Mouse (Mus musculus): ENCODE measurements around the gene Rtbdn.

Rtbdn gene

DNA sequence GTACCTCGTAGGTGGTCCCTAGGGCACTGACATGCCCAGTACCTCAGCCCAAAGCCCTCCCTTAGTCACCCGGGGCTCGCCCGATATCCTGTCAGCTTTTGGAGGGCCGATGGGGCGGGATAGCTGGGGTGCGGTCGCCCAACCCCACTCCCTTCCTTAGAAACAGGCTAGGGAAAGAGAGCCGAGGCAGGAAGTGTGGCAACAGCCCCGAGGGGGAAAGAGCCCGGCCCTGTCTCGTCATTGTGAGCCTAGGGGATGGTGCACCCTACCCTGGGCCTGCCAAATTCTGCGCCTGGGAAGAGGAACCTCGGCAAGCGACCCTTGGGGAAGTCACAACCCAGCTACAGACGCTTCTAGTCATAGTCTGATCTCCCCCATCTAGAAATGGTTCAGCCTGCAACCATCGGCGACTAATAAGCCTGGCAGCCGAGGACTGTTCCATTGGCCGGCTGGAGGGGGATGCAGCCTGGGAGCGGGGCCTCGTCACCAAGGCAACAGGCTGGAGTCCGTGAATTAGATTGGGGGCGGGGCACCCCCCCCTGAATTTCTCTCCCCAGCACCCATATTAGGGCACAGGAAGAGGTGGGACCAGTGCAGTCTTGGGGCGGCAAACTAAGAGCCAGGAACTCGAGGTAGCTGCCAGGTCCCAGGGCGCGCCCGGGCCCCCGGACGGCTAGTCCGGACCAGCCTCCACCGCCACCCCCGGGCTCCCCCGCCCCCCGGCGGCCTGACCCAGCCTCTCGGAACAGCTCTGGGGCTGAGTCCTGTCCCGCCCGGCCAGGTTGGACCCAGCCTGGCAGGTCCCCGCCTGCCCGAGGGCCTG, 33.0 kb downstream of the Rtbdn start:
- peak; percentile 99 for DNase-seq (ENCODE audit: low read depth, low spot score)

DNA sequence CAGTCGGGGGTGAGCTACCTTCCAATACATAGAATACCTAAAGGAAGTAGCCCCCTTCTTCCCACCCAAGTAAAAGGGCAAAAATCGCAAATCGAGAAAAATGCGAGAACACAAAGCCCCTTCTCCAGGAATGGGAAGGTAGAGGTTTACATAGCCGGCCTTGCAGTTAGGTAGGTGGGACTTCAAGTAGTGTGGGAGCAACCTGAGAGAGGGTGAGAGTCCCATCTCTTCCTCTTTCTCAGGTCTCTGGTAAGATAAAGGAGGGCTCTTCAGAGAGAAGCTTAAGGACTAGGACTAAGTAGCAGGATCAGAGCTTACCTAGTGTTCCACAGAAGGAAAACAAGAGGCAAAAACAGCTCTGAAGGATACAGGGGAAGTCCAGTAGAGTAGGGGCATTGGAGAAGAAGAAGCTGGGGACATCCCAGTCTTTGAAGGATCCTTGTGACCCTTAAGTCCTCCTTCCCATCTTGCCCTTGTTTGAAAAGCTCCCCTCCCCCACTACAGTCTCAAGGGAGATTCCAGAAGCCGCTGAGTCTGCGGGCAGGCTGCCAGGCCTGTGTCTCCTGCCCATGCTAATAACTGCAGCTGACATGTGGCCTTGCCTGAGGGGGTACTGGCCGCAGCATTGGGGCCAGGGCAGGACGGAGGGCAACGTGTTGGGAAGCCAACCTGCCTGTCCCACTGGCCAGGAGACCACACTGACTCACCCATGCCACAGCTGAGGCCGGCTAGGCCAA, 34.0 kb downstream of the Rtbdn start:
- peak; percentile 83 for DNase-seq (ENCODE audit: low read depth, low spot score)

GRCm38 (mm10) chr8:84981644-84982498, 35.1 kb downstream of the Rtbdn start:
- DNase-seq (ENCODE audit: low read depth, low spot score) = peak; percentile 44

GRCm38 (mm10) chr8:84982499-84983011, 35.8 kb downstream of the Rtbdn start:
- DNase-seq (ENCODE audit: low read depth, low spot score) = peak; percentile 82

GRCm38 (mm10) chr8:84984294-84985048, 37.7 kb downstream of the Rtbdn start:
- peak; percentile 35 for DNase-seq (ENCODE audit: low read depth, low spot score)

- DNase-seq (ENCODE audit: low read depth, low spot score) = peak; percentile 64
These were observed 38.4 kb downstream of the Rtbdn start for GRCm38 (mm10) chr8:84985049-84985683.

DNA sequence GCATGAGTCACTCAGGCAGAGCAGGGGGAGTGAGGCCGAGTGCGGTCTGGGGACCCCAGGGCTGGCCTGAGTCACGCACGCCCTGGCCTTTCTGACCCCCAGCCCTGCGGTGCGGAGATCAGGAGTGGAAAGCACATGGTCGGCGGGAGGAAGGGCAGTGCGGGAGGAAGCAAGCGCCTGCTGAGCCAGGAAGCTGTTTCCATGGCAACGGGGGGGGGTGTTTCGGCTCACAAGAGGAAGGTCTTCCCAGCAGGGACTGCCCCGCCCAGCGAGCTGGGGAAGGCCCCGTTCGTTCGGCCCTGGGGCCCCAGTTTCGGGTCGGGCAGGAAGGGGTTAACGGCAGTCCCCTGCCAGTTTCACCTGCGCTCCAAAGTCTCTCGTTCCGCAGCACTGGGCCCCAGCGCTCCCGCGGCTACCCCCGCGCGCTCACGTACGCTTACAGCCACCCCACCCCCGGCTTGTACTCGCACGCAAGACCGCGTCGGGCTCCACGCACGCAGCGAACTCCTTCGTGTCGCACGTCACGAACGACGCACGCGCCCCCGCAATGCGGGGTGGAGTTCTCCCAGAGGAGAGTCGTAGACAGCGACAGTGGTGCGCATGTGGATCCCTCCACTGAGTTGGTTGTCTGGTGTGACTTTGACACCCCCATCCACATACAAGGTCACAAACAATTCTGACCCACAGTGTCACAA, 39.0 kb downstream of the Rtbdn start:
- peak; percentile 98 for DNase-seq (ENCODE audit: low read depth, low spot score)

GRCm38 (mm10) chr8:84986379-84986945, 39.7 kb downstream of the Rtbdn start:
- DNase-seq (ENCODE audit: low read depth, low spot score) = no peak

DNA sequence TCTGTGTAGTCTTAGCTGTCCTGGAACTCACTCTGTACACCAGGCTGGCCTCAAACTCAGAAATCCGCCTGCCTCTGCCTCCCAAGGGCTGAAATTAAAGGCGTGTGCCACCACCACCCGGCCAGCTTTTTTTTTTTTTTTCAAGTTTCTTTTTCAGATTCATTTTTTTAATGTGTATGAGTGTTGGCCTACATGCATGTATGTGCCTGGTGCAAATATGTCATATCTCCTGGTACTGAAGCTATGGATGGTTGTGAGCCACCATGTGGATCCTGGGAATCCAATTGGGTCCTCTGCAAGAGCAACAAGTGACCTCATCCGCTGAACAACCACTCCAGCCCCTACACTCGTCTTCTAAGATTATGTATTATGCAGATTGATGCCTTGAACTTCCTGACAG, 40.6 kb downstream of the Rtbdn start:
- DNase-seq (ENCODE audit: low read depth, low spot score) = no peak

DNA sequence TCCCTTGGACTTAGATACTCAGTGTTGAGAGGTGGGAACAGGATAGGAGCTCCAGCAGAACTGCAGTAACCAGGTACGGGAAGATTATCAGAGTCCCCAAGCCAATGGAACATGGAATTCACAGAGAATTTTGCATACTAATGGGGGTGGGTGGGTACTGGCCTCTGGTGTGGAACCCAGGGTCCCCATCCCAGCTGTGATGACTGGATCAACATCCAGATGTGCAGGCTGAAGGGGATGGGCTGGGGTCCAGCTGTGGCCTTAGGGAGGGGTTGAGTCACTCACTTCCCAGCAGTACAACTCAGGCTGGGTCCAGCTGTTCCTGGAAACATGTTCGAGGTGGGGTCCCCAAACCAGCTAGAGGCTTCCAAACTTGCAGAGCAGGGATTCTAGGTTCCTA, 41.1 kb downstream of the Rtbdn start:
- DNase-seq (ENCODE audit: low read depth, low spot score) = no peak

GRCm38 (mm10) chr8:84989311-84989731, 42.5 kb downstream of the Rtbdn start:
- peak; percentile 62 for DNase-seq (ENCODE audit: low read depth, low spot score)

- DNase-seq (ENCODE audit: low read depth, low spot score) = peak; percentile 93
These were observed 43.0 kb downstream of the Rtbdn start for GRCm38 (mm10) chr8:84989810-84990209.

DNA sequence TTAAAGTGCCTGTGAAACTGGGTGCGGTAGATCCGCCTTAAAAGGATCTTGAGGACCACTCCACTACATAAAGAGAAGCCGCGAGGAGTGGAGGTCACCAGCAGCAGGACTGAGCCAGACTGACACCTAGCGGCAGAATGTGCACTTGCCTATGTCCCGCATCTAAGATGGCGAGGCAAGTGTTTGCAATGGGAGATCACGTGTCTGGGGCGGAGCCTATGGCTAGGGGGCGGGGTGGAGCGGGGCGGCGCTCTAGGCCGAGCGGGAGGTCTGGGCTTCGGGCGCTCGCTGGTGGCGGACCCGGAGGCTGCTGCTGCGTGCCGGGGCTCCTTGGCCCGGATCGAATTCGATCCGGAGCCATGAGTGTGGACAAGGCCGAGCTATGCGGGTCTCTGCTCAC, 43.6 kb downstream of the Rtbdn start, which contains the start of gene Hook2:
Gene Hook2, plus strand, starts transcription at position 255 of the 400 bp plus-strand sequence.
- peak; percentile 99 for DNase-seq (ENCODE audit: low read depth, low spot score)

- DNase-seq (ENCODE audit: low read depth, low spot score) = no peak
These were observed 44.0 kb downstream of the Rtbdn start for GRCm38 (mm10) chr8:84990836-84991235.

DNA sequence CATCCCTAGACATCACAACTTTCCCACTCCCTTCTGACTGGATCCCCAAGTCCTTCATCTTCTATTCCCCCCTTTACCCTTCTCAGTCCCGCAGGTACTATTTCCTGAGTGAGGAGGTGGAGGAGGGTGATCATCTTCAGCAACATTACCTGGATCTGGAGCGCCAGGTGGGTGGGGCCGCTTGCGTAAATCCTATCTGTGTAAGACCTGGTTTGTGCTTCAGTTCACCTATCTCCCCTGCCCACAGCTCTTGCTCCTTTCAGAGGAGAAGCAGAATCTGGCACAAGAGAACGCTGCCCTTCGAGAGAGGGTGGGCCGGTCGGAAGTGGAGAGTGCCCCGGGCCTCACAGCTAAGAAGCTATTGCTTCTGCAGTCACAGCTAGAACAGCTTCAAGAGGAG, 47.6 kb downstream of the Rtbdn start:
- DNase-seq (ENCODE audit: low read depth, low spot score) = no peak

GRCm38 (mm10) chr8:84995680-84996079, 48.9 kb downstream of the Rtbdn start:
- no peak for DNase-seq (ENCODE audit: low read depth, low spot score)

DNA sequence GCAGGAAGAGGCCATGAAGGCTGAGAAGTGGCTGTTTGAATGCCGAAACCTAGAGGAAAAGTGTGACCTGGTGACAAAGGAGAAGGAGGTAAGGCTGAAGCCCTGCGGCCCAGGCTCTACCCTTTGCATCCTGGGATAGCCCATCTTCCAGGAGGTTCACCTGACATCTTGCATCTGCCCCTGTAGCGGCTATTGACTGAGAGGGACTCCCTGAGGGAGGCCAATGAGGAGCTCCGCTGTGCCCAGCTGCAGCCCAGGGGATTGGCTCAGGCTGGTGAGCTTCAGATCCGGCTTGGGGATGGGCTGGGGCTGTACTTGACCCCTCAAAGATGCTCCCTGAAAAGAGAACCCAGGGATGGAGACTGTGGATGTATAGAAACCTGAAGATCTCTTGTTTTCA, 50.2 kb downstream of the Rtbdn start:
- DNase-seq (ENCODE audit: low read depth, low spot score) = no peak

DNA sequence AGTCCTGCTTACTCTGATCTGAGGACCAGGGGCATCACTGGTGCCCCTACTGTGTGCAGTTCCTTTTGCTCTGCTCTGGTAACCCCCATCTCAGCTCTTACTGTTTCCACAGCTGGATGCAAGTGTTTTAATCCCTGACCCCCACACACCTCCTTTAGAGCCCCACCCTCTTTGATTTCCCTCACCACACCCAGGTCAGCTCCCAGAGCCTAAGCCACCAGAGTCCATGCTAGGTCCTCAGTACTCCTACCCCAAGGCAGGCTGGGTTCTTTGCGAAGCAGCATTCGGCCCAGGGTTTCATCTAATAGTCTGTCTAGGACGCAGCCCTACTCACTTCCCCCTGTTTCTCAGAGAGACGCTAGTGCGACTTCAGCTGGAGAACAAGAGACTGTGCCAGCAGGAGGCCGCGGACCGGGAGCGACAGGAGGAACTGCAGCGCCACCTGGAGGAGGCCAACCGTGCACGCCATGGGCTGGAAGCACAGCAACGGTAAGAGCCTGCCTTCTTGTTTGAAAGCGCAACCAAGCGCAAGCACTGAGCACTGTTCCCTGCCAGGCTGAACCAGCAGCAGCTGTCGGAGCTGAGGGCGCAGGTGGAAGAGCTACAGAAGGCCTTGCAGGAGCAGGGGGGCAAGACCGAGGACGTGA, 51.0 kb downstream of the Rtbdn start:
- DNase-seq (ENCODE audit: low read depth, low spot score) = peak; percentile 94

Measured in A20 (cell line).